Mouse (Mus musculus): ENCODE results near the gene Tmprss9. TPM values are rescaled to one million over a fixed set of nuclear protein-coding genes. Genes with fewer than 3 reads are reported as not detected.

Gene Tmprss9
- polyA plus RNA-seq, 1 experiment = not detected

- Histone ChIP-seq H3K4me1 (ENCODE audit: control insufficient read depth, insufficient read depth, low read length) (peaks cover 24% of the 10 kb centered on the region), H3K4me3 (ENCODE audit: insufficient read depth, low read depth, low read length) (no peak overlapping the region), H3K27ac (ENCODE audit: insufficient read depth, low read depth, low read length) (no peak overlapping the region)
- TF ChIP-seq POLR2A (IDR thresholded peaks at IDR 0.05; ENCODE audit: insufficient read depth, low read depth, low read length) (no peak), CTCF (IDR thresholded peaks at IDR 0.05; ENCODE audit: insufficient read depth, low read depth, low read length) (no peak)
- 93% methylated on average over 9 of the region's 9 CpGs for WGBS
These were observed 30.8 kb downstream of the Tmprss9 start for GRCm38 (mm10) chr10:80902273-80902940.

- no peak overlapping the region for H3K4me3 ChIP-seq (ENCODE audit: insufficient read depth, low read depth, low read length)
- peaks cover 16% of the 10 kb centered on the region for H3K4me1 ChIP-seq (ENCODE audit: control insufficient read depth, insufficient read depth, low read length)
- H3K27ac ChIP-seq (ENCODE audit: insufficient read depth, low read depth, low read length) = no peak overlapping the region
- WGBS = 92% methylated on average over 10 of the region's 10 CpGs
- TF ChIP-seq POLR2A (IDR thresholded peaks at IDR 0.05; ENCODE audit: insufficient read depth, low read depth, low read length) = no peak
- no peak for TF ChIP-seq CTCF (IDR thresholded peaks at IDR 0.05; ENCODE audit: insufficient read depth, low read depth, low read length)
These were observed 31.6 kb downstream of the Tmprss9 start for GRCm38 (mm10) chr10:80903282-80903681.

- peaks cover 9% of the 10 kb centered on the region for H3K4me1 ChIP-seq (ENCODE audit: control insufficient read depth, insufficient read depth, low read length)
- TF ChIP-seq POLR2A (IDR thresholded peaks at IDR 0.05; ENCODE audit: insufficient read depth, low read depth, low read length) = no peak
- TF ChIP-seq CTCF (IDR thresholded peaks at IDR 0.05; ENCODE audit: insufficient read depth, low read depth, low read length) = no peak
- WGBS = 84% methylated on average over 28 of the region's 28 CpGs
- H3K27ac ChIP-seq (ENCODE audit: insufficient read depth, low read depth, low read length) = no peak overlapping the region
- H3K4me3 ChIP-seq (ENCODE audit: insufficient read depth, low read depth, low read length) = no peak overlapping the region
These were observed 32.5 kb downstream of the Tmprss9 start for GRCm38 (mm10) chr10:80904004-80904693.

- Histone ChIP-seq H3K4me1 (ENCODE audit: control insufficient read depth, insufficient read depth, low read length) (peaks cover 3% of the 10 kb centered on the region), H3K4me3 (ENCODE audit: insufficient read depth, low read depth, low read length) (no peak overlapping the region), H3K27ac (ENCODE audit: insufficient read depth, low read depth, low read length) (no peak overlapping the region)
- 93% methylated on average over 11 of the region's 11 CpGs for WGBS
- TF ChIP-seq CTCF (IDR thresholded peaks at IDR 0.05; ENCODE audit: insufficient read depth, low read depth, low read length) (no peak), POLR2A (IDR thresholded peaks at IDR 0.05; ENCODE audit: insufficient read depth, low read depth, low read length) (no peak)
These were observed 33.1 kb downstream of the Tmprss9 start for GRCm38 (mm10) chr10:80904709-80905108.

- H3K4me3 ChIP-seq (ENCODE audit: insufficient read depth, low read depth, low read length) = no peak overlapping the region
- TF ChIP-seq CTCF (IDR thresholded peaks at IDR 0.05; ENCODE audit: insufficient read depth, low read depth, low read length) (no peak), POLR2A (IDR thresholded peaks at IDR 0.05; ENCODE audit: insufficient read depth, low read depth, low read length) (no peak)
- 92% methylated on average over 22 of the region's 22 CpGs for WGBS
- H3K4me1 ChIP-seq (ENCODE audit: control insufficient read depth, insufficient read depth, low read length) = no peaks in the 10 kb centered on the region
- no peak overlapping the region for H3K27ac ChIP-seq (ENCODE audit: insufficient read depth, low read depth, low read length)
These were observed 37.9 kb downstream of the Tmprss9 start for GRCm38 (mm10) chr10:80909375-80910162.

- WGBS = 97% methylated on average over 4 of the region's 4 CpGs
These were observed 39.7 kb downstream of the Tmprss9 start for GRCm38 (mm10) chr10:80911354-80911753.

GRCm38 (mm10) chr10:80911891-80912290 is 40.2 kb downstream of the Tmprss9 start:
- TF ChIP-seq CTCF (IDR thresholded peaks at IDR 0.05; ENCODE audit: insufficient read depth, low read depth, low read length) (no peak), POLR2A (IDR thresholded peaks at IDR 0.05; ENCODE audit: insufficient read depth, low read depth, low read length) (no peak)
- H3K27ac ChIP-seq (ENCODE audit: insufficient read depth, low read depth, low read length) = no peak overlapping the region
- H3K4me1 ChIP-seq (ENCODE audit: control insufficient read depth, insufficient read depth, low read length) = peaks cover 13% of the 10 kb centered on the region
- no peak overlapping the region for H3K4me3 ChIP-seq (ENCODE audit: insufficient read depth, low read depth, low read length)

More at GRCm38 (mm10) chr10:80911354-80911753, 39.7 kb downstream of the Tmprss9 start:
- Histone ChIP-seq H3K4me1 (ENCODE audit: control insufficient read depth, insufficient read depth, low read length) (peaks cover 8% of the 10 kb centered on the region), H3K27ac (ENCODE audit: insufficient read depth, low read depth, low read length) (no peak overlapping the region), H3K4me3 (ENCODE audit: insufficient read depth, low read depth, low read length) (no peak overlapping the region)
- TF ChIP-seq CTCF (IDR thresholded peaks at IDR 0.05; ENCODE audit: insufficient read depth, low read depth, low read length) (no peak), POLR2A (IDR thresholded peaks at IDR 0.05; ENCODE audit: insufficient read depth, low read depth, low read length) (no peak)

- 82% methylated on average over 8 of the region's 8 CpGs for WGBS
- Histone ChIP-seq H3K4me3 (ENCODE audit: insufficient read depth, low read depth, low read length) (no peak overlapping the region), H3K27ac (ENCODE audit: insufficient read depth, low read depth, low read length) (no peak overlapping the region), H3K4me1 (ENCODE audit: control insufficient read depth, insufficient read depth, low read length) (peaks cover 20% of the 10 kb centered on the region)
- TF ChIP-seq POLR2A (IDR thresholded peaks at IDR 0.05; ENCODE audit: insufficient read depth, low read depth, low read length) (no peak), CTCF (IDR thresholded peaks at IDR 0.05; ENCODE audit: insufficient read depth, low read depth, low read length) (no peak)
These were observed 41.8 kb downstream of the Tmprss9 start for GRCm38 (mm10) chr10:80913364-80914011.
